Mouse (Mus musculus): ENCODE measurements around the gene Fmo5. TPM values are rescaled to one million over a fixed set of nuclear protein-coding genes. Genes with fewer than 3 reads are reported as not detected.

Gene Fmo5
- polyA plus RNA-seq (2012; rRNA removed): 0.57 and 0.66 TPM in 2 replicates

DNA sequence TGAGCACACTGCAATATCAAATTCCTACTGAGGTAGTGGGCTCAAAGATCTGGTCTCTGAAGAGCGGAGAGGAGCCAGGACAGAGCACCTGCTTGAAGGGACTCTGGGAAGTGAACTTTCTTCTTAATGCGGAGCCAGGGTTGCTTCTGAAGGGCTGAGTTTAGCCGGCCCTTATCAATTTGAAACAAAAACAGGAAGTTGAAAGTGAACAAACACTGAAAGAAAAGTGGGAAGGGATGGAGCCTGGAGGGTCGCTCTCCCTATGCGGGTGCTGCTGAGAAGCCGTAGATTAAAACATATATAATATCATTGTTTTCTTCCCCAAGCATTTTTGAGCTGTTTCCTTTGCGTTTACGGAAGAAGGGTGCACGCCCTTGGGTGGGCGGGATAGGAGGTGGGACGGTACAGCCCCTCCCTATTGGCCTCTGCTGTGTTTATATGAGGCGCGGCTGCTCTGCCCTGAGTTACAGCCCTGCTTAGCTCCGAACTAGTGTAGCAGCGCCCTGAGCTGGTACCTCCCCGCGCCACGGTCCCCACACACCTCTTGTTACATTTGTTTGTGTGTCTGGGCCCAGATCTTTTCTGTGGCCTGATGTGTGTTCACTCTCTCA is at the start of gene Fmo5:
Gene Fmo5 (plus strand): TSS at position 414 of the 611 bp plus-strand sequence.
- peak; percentile 34 for DNase-seq (ENCODE audit: low read depth)

DNA sequence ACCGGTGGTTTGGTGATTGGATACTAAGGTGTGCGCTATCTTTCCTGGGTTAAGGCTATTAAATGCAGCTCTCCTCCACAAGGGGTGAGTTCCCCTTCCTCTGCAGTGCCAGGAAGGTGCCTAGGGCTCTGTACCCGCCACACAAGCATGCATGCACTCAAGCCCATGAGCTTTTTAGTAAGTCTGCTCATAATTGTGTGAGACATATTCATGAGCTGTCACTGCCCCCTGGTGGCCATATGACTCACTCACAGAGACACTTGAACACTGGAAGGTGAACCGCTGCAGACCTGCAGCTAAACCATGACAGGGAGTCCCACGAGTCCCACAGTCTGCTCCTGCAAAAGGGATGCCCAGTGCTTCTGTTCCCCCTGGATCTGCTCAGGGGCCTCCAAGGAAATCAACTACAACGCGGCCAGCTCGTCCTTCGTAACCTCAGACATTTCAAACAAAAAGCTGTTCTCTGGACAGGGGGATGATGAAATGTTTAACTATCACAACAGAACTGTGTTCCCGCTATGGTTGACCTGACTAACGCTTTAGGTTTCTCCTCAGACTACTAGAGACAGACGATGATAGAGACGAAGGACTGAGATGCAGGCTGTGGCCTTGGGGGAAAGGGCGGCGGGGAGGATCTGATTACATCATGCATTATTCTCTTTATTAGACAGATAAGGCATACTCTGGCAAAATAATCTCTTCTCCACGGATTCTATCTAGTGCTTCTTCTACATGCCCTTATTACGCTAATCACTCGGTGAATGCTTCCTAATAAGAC is 43.0 kb upstream of the Fmo5 start:
- TF ChIP-seq POLR2A (IDR thresholded peaks at IDR 0.05; ENCODE audit: borderline replicate concordance, extremely low read depth, insufficient read depth, insufficient read length, poor library complexity, severe bottlenecking) (no peak), CTCF (IDR thresholded peaks at IDR 0.05; ENCODE audit: borderline replicate concordance, extremely low read depth, insufficient read depth, insufficient read length) (peak; percentile 87)
- DNase-seq (ENCODE audit: low read depth): peak; percentile 95

More for the DNA sequence above, at the start of gene Fmo5:
- TF ChIP-seq CTCF (IDR thresholded peaks at IDR 0.05; ENCODE audit: borderline replicate concordance, extremely low read depth, insufficient read depth, insufficient read length) (no peak), POLR2A (IDR thresholded peaks at IDR 0.05; ENCODE audit: borderline replicate concordance, extremely low read depth, insufficient read depth, insufficient read length, poor library complexity, severe bottlenecking) (no peak)

DNA sequence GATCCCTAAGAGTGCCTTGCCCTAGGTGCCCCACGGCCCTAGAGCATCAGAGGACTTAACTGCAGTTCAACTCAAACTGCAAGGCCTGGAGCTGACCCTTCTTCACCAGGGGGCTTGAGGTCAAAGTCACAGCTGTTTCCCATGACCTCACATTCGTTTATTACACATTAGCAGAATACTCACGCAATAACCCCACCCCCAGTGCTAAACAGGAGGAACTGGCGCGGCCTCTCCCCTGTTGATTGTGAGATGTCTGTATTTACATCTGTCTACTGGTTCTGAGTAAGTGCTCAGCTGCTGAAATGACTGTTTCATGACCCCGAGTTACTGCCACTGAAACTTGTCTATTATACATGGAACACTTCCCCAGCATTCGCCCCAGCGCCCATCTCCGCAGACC is 40.9 kb upstream of the Fmo5 start:
- DNase-seq (ENCODE audit: low read depth): no peak
- TF ChIP-seq POLR2A (IDR thresholded peaks at IDR 0.05; ENCODE audit: borderline replicate concordance, extremely low read depth, insufficient read depth, insufficient read length, poor library complexity, severe bottlenecking) (no peak), CTCF (IDR thresholded peaks at IDR 0.05; ENCODE audit: borderline replicate concordance, extremely low read depth, insufficient read depth, insufficient read length) (no peak)

DNA sequence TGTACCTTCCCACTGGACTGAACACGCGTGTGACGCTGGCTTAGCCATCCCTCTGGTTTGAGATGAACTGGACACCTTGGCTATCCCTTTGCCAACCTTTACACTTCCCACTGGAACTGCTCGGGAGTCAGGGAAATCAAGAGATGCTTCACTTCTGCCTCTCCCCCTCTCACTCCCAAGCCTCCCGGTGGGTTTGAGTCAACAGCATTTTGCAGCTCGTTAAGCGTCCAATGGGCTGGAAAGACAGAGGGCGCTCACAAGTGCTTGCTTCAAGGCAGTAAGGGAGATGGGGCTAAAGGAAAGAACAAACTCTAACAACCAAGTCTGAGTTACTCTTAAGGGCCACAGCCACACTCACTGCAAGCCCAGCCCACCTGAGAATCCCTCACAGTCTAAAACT is 37.9 kb upstream of the Fmo5 start:
- no peak for TF ChIP-seq POLR2A (IDR thresholded peaks at IDR 0.05; ENCODE audit: borderline replicate concordance, extremely low read depth, insufficient read depth, insufficient read length, poor library complexity, severe bottlenecking)
- TF ChIP-seq CTCF (IDR thresholded peaks at IDR 0.05; ENCODE audit: borderline replicate concordance, extremely low read depth, insufficient read depth, insufficient read length): no peak
- peak; percentile 10 for DNase-seq (ENCODE audit: low read depth)

DNA sequence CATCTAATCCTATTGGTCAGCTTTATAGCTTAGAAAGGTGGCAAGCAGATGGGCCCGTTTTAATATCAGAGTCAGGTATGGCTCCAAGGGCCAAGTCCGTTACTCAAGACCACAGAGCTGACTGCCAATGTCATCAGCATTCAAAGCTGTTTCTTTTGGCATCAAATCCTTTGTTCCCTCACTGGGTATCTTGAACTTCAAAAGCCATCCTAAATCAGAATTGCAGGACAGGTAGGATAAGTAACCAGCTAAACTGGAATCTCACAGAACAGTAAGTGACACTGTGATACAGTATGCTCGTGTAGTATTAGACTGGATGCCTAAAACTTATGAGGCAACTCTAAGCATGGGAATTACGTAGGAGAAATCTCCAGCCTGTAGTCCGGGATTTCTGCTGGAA is 35.5 kb upstream of the Fmo5 start:
- no peak for TF ChIP-seq POLR2A (IDR thresholded peaks at IDR 0.05; ENCODE audit: borderline replicate concordance, extremely low read depth, insufficient read depth, insufficient read length, poor library complexity, severe bottlenecking)
- no peak for TF ChIP-seq CTCF (IDR thresholded peaks at IDR 0.05; ENCODE audit: borderline replicate concordance, extremely low read depth, insufficient read depth, insufficient read length)
- no peak for DNase-seq (ENCODE audit: low read depth)

DNA sequence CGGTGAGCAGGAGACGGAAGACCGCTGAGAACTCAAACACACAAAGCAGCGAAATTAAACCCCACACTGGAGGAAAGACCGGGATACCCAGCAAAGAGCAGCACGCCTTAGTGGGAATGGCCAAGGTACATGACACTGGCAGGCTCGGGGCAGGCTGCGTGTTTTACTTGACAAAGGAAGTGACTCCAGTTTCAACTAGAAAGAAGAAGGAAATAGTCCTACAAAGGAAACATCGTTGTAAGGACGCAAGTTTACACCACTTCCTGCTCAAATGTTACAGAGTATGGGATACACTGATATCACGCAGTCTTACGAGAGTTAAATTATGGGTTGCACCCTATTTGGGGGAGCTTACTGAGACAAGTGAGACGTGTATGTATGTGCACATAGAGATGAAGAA is 34.5 kb upstream of the Fmo5 start:
- no peak for DNase-seq (ENCODE audit: low read depth)
- no peak for TF ChIP-seq POLR2A (IDR thresholded peaks at IDR 0.05; ENCODE audit: borderline replicate concordance, extremely low read depth, insufficient read depth, insufficient read length, poor library complexity, severe bottlenecking)
- no peak for TF ChIP-seq CTCF (IDR thresholded peaks at IDR 0.05; ENCODE audit: borderline replicate concordance, extremely low read depth, insufficient read depth, insufficient read length)

DNA sequence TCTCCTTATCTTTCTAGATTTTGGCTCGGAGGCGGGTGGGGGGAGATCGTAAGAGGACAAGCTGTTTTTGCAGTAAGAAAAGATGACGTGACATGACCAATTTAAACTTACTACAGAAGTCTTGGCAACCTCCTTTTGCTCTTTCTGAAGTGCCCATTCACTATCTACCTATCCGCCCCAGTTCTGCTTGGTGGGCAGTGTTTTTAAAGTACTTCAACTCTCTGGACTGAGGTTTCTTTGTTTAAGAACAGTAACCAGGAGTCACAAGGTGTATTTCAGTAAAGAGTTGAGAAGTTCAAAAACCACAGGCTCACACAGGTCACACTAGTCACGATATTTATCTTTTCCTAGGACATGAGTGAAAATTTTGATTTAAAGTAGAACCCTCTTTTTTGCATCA is 33.5 kb upstream of the Fmo5 start:
- TF ChIP-seq POLR2A (IDR thresholded peaks at IDR 0.05; ENCODE audit: borderline replicate concordance, extremely low read depth, insufficient read depth, insufficient read length, poor library complexity, severe bottlenecking) (no peak), CTCF (IDR thresholded peaks at IDR 0.05; ENCODE audit: borderline replicate concordance, extremely low read depth, insufficient read depth, insufficient read length) (no peak)
- no peak for DNase-seq (ENCODE audit: low read depth)

DNA sequence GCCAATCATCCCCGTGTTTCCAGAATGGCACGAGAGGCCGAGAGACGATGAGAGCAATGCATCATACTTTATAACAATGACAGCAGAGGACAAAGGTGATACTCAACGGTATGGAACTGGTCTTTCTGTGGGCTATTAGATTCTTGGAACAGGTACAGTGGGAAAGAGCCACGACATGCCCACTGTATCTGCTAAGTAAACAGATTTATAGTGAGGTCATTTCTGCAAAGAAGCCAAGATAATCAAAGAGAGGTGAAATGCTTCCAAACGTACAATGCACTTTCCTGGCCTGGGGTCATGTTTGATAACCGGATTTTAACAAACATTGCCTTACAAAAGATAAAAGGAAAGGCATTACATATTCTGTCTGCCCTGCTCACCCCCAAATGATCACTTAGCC is 31.8 kb upstream of the Fmo5 start:
- no peak for DNase-seq (ENCODE audit: low read depth)
- TF ChIP-seq CTCF (IDR thresholded peaks at IDR 0.05; ENCODE audit: borderline replicate concordance, extremely low read depth, insufficient read depth, insufficient read length) (no peak), POLR2A (IDR thresholded peaks at IDR 0.05; ENCODE audit: borderline replicate concordance, extremely low read depth, insufficient read depth, insufficient read length, poor library complexity, severe bottlenecking) (no peak)

DNA sequence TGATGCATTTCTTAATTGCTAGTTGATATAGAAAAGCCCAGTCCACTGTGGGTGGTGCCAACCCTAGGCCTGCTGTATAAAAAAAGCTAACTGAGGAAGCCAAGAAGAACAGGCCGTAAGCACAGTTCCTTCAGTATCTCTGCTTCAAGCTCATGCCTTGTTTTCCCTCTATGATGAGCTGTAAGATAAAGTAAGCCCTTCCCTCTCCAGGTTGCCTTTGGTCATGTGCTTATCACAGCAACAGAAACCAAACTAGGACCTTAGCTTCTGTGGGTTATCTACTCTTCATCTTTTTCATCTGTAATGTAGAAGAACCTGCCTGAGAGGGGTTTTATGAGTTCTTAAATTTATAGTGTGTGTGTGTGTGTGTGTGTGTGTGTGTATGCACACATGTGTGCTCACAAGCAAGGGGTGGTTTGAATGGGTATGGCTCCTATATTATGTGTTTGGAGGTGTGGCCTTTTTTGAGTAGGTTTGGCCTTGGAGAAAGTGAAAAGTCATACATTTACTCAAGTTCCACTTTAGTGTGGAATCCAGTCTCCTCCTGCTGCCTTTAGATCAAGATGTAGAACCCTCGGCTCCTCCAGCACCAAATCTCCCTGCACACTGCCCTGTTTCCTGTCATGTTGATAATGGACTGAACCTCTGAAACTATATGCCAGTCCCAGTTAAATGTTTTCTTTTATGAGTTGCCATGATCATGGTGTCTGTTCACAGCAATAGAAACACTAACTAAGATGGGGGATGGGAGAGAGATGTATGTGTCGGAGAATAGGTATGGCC is 28.4 kb upstream of the Fmo5 start:
- DNase-seq (ENCODE audit: low read depth): no peak
- TF ChIP-seq CTCF (IDR thresholded peaks at IDR 0.05; ENCODE audit: borderline replicate concordance, extremely low read depth, insufficient read depth, insufficient read length) (no peak), POLR2A (IDR thresholded peaks at IDR 0.05; ENCODE audit: borderline replicate concordance, extremely low read depth, insufficient read depth, insufficient read length, poor library complexity, severe bottlenecking) (no peak)

DNA sequence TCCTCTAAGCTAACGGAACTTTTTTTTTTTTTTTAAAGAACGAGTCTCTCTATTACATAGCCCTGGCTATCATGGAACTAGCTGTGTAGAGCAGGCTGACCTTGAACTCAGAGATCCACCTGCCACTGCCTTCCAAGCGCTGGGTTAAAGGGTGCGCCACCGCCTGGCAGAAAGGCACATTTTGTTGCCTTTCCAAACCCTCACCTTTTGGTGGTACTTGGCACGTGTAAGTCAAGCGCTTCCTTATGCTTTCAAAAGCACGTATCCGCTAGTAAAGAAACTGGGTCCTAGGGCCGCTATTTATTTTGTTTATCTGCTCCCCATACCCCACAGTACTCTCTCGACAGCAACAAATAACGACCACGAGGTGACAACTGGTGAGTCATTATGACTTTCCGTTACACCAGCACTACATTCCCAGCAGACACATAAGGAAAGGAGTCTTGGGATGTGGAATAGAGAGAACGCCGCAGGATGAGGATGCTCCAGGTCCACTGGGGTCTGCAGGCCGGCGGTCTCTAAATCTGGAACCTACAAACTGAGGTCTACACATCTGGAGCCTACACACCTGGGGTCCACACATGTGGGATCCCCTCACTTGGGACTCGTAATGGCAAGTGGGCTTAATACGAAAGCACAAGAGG is 19.3 kb upstream of the Fmo5 start:
- DNase-seq (ENCODE audit: low read depth): peak; percentile 34
- TF ChIP-seq CTCF (IDR thresholded peaks at IDR 0.05; ENCODE audit: borderline replicate concordance, extremely low read depth, insufficient read depth, insufficient read length) (peak; percentile 21; the same call in 1 of the 2 replicates), POLR2A (IDR thresholded peaks at IDR 0.05; ENCODE audit: borderline replicate concordance, extremely low read depth, insufficient read depth, insufficient read length, poor library complexity, severe bottlenecking) (no peak)
